Mouse (Mus musculus): ENCODE measurements around the gene Anp32a. TPM values are rescaled to one million over a fixed set of nuclear protein-coding genes. Genes with fewer than 3 reads are reported as not detected.

The Anp32a gene
- total RNA-seq (2021), result 100 to 1,000 TPM; 297 to 341 TPM
- long read RNA-seq, experiment 1, transcript Anp32a-201 (7 exons, 2,113 nt), result major isoform, 55 of 100 reads
- long read RNA-seq, experiment 1, partial matches to known transcripts, result 25 of 100 reads
- long read RNA-seq, experiment 1, other reads (novel, unspliced or antisense), result 18 of 100 reads
- long read RNA-seq, experiment 2, transcript Anp32a-201 (7 exons, 2,113 nt), result major isoform, 18 of 34 reads
- long read RNA-seq, experiment 2, partial matches to known transcripts, result 0 of 34 reads
- long read RNA-seq, experiment 2, other reads (novel, unspliced or antisense), result 14 of 34 reads

- peak; percentile 100 for DNase-seq
Observed at GRCm38 (mm10) chr9:62341123-62341486, at the start of gene Anp32a. Gene Anp32a, plus strand, starts transcription at chr9:62341293.

- DNase-seq, result peak; percentile 79 to 86
Observed at GRCm38 (mm10) chr9:62295006-62295698, 45.9 kb upstream of the Anp32a start.

GRCm38 (mm10) chr9:62296891-62297290, 44.2 kb upstream of the Anp32a start:
- DNase-seq, result no peak

- DNase-seq, result no peak
Observed at GRCm38 (mm10) chr9:62315556-62315955, 25.5 kb upstream of the Anp32a start.

- no peak for DNase-seq
Observed at GRCm38 (mm10) chr9:62318729-62319128, 22.4 kb upstream of the Anp32a start.

- DNase-seq, result no peak
Observed at GRCm38 (mm10) chr9:62323816-62324215, 17.3 kb upstream of the Anp32a start.

- DNase-seq, result no peak
Observed at GRCm38 (mm10) chr9:62325965-62326364, 15.1 kb upstream of the Anp32a start.

GRCm38 (mm10) chr9:62334298-62334825, 6.7 kb upstream of the Anp32a start:
- DNase-seq, result no peak

GRCm38 (mm10) chr9:62335396-62335795, 5.7 kb upstream of the Anp32a start:
- DNase-seq, result no peak

- peak in 1 of 2 experiments; percentile 64 for DNase-seq
Observed at GRCm38 (mm10) chr9:62337924-62338635, 3.0 kb upstream of the Anp32a start.

GRCm38 (mm10) chr9:62338636-62339191, 2.4 kb upstream of the Anp32a start:
- no peak for DNase-seq

- DNase-seq, result no peak
Observed at GRCm38 (mm10) chr9:62340301-62341122, 581 bp upstream of the Anp32a start.

- peak in 1 of 2 experiments; percentile 53 for DNase-seq
Observed at GRCm38 (mm10) chr9:62341701-62342440, 778 bp downstream of the Anp32a start.

GRCm38 (mm10) chr9:62342441-62343191, 1.5 kb downstream of the Anp32a start:
- peak; percentile 72 for DNase-seq

GRCm38 (mm10) chr9:62343192-62343903, 2.3 kb downstream of the Anp32a start:
- peak; percentile 82 to 89 for DNase-seq

- peak; percentile 73 to 85 for DNase-seq
Observed at GRCm38 (mm10) chr9:62343904-62344491, 2.9 kb downstream of the Anp32a start.

GRCm38 (mm10) chr9:62344545-62344944, 3.5 kb downstream of the Anp32a start:
- DNase-seq, result peak; percentile 76 to 78

- peak in 1 of 2 experiments; percentile 53 for DNase-seq
Observed at GRCm38 (mm10) chr9:62345081-62345481, 4.0 kb downstream of the Anp32a start.

Measured in adrenal gland, postnatal 36 days (tissue).